Mouse (Mus musculus) lung, embryonic 14.5 days (tissue): ENCODE measurements at regions not wholly inside any gene's neighbourhood (a gene's known extent, or its start where the extent isn't known, plus 50 kb on each side); places are given as distances from the start of the nearest gene placed in this dataset.

ENCODE experiments used
- ATAC-seq: fragments of 200-750 bp; cut with Nextera tagmentation; 2 replicates; pipeline ENCODE4 v1.8.0; 2017; ENCODE audit warnings: mild to moderate bottlenecking, moderate TSS enrichment, moderate library complexity; ENCODE audit not compliant: insufficient read depth
- DNase-seq: peaks from one replicate; pipeline ENCODE4 v3.0.0-alpha.2; 2015
- H3K27ac ChIP-seq: fragments of 300-500 bp; sonication (generic); 2 replicates; pipeline ENCODE4 v1.5.1; 2014; ENCODE audit warnings: low read depth, mild to moderate bottlenecking, moderate library complexity
- H3K27me3 ChIP-seq: fragments of 300-500 bp; sonication (generic); 2 replicates; pipeline ENCODE4 v1.6.1; 2014; ENCODE audit warnings: low read length, control low read depth; ENCODE audit not compliant: insufficient read depth
- H3K36me3 ChIP-seq: fragments of 300-500 bp; sonication (generic); 2 replicates; pipeline ENCODE4 v1.6.1; 2014; ENCODE audit warnings: control low read depth; ENCODE audit not compliant: insufficient read depth
- H3K4me1 ChIP-seq: fragments of 300-500 bp; sonication (generic); 2 replicates; pipeline ENCODE4 v1.6.1; 2014; ENCODE audit warnings: antibody characterized with exemption, control low read depth; ENCODE audit not compliant: insufficient read depth
- H3K4me2 ChIP-seq: fragments of 300-500 bp; sonication (generic); 2 replicates; pipeline ENCODE4 v1.6.1; 2014; ENCODE audit warnings: mild to moderate bottlenecking
- H3K4me3 ChIP-seq: fragments of 300-500 bp; sonication (generic); 2 replicates; pipeline ENCODE4 v1.5.1; 2014; ENCODE audit warnings: low read depth, low read length
- H3K9ac ChIP-seq: fragments of 300-500 bp; sonication (generic); 2 replicates; pipeline ENCODE4 v1.6.1; 2014
- H3K9me3 ChIP-seq: fragments of 300-500 bp; sonication (generic); 2 replicates; pipeline ENCODE4 v1.6.1; 2016; ENCODE audit warnings: low read depth, low read length, control low read depth
- CTCF ChIP-seq: IDR thresholded peaks from 2 replicates; pipeline ENCODE4 v1.5.1; 2016; ENCODE audit warnings: antibody characterized with exemption, low read depth
- WGBS: fragments of 180-500 bp; shearing (Covaris S2); extraction: QIAGEN DNeasy Blood & Tissue Kit; methylation state at CpG from one replicate; pipeline ENCODE4 v1.1.7; 2014; 5-methylcytosine and 5-hydroxymethylcytosine counted together

DNA sequence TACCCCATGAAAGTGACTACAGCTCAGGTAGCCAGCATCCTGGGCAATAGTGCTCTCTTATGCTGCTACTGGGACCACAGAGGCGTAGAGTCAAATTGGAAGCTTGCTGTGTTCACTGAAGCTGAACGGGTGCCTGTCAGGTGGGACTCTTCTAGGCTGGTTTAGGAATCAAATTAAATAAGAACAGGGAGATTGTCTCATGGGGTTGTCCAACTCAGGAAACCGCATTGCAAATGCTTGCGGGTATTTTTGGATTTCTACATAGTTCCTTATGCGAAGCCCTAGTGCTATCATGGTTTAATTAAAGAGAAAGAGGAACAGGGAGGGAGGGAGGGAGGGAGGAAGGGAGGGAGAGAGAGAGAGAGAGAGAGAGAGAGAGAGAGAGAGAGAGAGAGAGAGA lies 120.5 kb upstream of the Six2 start:
- WGBS, result 77% methylated on average over 5 of the region's 5 CpGs
- no peak for ATAC-seq
- no peak for DNase-seq
- Histone ChIP-seq H3K36me3 (no peaks in the 10 kb centered on the region), H3K4me2 (no peak overlapping the region), H3K9me3 (no peaks in the 10 kb centered on the region), H3K9ac (no peak overlapping the region), H3K27ac (no peak overlapping the region), H3K27me3 (peaks cover 14% of the 10 kb centered on the region; the same call in 1 of the 2 replicates), H3K4me3 (no peak overlapping the region), H3K4me1 (no peaks in the 10 kb centered on the region)
- TF ChIP-seq CTCF, result no peak

DNA sequence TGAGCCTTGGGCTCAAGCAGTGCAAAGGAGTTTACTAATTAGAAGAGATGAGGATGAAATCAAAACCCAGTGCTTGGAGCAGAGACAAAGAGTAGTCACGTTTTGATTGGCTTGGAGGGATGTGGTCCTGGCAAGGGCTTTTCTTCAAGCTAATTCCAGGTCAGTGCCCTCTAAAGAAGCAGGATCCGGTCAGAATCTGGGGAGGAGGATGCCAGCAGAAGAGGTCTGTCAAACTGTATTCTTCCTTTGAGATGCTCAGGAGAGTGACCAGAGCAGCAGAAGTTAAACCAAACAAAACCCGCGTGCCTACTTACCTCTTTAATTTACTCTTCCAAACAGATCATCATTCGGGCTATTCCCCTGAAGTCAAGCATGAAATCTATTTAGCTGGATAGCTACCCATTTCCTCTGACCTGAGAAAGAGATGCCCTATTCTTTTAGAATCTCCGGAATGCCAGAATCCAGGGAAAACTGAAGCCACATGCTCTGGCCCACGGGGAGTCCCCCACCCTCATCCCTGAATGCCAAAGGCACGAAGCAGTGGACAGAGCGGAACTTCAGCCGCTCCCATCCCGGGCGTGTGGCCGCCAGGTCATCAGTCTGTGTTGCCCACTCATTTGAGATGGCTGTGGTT lies 117.8 kb upstream of the Six2 start:
- H3K36me3 ChIP-seq, result no peaks in the 10 kb centered on the region
- no peak overlapping the region for H3K4me2 ChIP-seq
- TF ChIP-seq CTCF, result no peak
- H3K27ac ChIP-seq, result no peak overlapping the region
- no peaks in the 10 kb centered on the region for H3K9me3 ChIP-seq
- no peak overlapping the region for H3K4me3 ChIP-seq
- DNase-seq (no peak), ATAC-seq (no peak)
- 53% methylated on average over 13 of the region's 13 CpGs for WGBS
- H3K9ac ChIP-seq, result no peak overlapping the region
- peaks cover 32% of the 10 kb centered on the region for H3K27me3 ChIP-seq
- H3K4me1 ChIP-seq, result no peaks in the 10 kb centered on the region

DNA sequence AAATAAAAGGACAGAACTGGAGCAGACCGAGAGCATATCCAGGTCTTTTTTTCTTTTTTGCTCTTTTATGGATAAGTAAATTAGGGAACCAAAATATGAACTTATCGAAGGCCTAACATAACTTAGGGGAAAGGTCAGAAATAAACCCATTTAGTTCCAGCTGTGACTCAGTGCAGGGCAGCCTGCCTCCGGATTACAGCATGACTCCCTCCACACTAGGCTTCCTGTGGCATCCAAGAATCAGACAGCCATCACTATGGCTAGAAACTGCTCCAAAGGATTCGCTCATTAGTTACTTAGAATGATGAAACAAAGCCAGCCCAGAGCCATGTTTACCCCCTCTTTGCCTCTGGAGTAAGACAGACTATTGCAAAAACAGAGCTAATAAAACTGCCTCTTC lies 116.6 kb upstream of the Six2 start:
- Histone ChIP-seq H3K9ac (no peak overlapping the region), H3K27me3 (peaks cover 44% of the 10 kb centered on the region), H3K27ac (no peak overlapping the region), H3K4me3 (no peak overlapping the region), H3K36me3 (no peaks in the 10 kb centered on the region), H3K9me3 (no peaks in the 10 kb centered on the region), H3K4me1 (no peaks in the 10 kb centered on the region), H3K4me2 (no peak overlapping the region)
- no peak for DNase-seq
- 50% methylated on average over 4 of the region's 4 CpGs for WGBS
- no peak for TF ChIP-seq CTCF
- no peak for ATAC-seq

DNA sequence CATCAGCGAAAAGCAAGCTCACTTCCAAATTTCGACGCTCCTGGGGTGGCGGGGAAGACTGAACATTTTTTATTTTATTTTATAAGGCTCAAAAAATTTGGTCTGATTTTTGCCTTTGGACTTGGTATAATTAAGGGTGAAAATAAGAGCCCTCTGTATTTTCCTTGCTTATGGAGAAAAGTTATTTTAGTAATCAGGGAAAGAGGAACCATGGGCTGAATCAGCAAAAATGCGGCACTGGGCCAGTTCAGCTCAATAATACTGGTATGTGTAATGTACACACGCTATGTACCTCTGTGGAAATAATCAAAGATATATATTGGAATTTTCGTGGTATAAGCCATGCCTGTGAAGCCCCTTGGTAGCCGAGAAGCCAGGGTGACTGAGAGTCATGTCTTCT lies 113.7 kb upstream of the Six2 start:
- H3K4me1 ChIP-seq, result no peaks in the 10 kb centered on the region
- peaks cover 67% of the 10 kb centered on the region for H3K27me3 ChIP-seq
- DNase-seq (no peak), ATAC-seq (no peak)
- 82% methylated on average over 8 of the region's 8 CpGs for WGBS
- H3K4me3 ChIP-seq, result no peak overlapping the region
- TF ChIP-seq CTCF, result no peak
- H3K9ac ChIP-seq, result no peak overlapping the region
- H3K9me3 ChIP-seq, result no peaks in the 10 kb centered on the region
- H3K27ac ChIP-seq, result no peak overlapping the region
- H3K36me3 ChIP-seq, result no peaks in the 10 kb centered on the region
- H3K4me2 ChIP-seq, result no peak overlapping the region

DNA sequence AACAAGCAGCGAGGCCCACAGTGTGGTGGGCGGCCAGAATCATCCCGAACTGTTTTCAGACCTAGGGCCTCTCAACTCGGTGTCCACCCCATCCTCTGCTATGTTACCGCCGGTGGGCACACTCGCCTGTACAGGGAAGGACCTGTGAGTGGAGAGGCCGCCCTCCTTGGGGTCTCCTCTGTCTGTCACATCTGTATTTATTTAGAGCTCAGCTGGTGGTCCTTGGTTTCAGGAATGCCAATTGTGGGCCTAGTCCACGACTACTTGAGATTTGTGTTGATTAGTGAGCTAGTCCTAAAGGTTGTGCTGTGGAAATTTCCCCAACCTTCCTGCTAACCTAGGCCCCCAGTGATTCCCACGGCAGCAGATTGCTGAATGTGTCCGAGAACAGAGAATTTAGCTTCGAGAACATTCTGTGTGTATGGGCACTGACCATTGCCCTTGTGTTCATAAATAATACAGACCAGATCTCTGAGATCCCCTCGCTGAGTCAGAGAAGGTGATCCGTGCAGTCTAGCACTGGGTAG lies 113.1 kb upstream of the Six2 start:
- peaks cover 67% of the 10 kb centered on the region for H3K27me3 ChIP-seq
- TF ChIP-seq CTCF, result no peak
- no peak for DNase-seq
- H3K4me3 ChIP-seq, result no peak overlapping the region
- H3K27ac ChIP-seq, result no peak overlapping the region
- WGBS, result 49% methylated on average over 14 of the region's 14 CpGs
- peak overlapping the region; percentile 89; the same call in 1 of the 2 replicates for H3K4me2 ChIP-seq
- no peak; the same call in 1 of the 2 replicates for ATAC-seq
- H3K9ac ChIP-seq, result no peak overlapping the region
- H3K4me1 ChIP-seq, result no peaks in the 10 kb centered on the region
- H3K9me3 ChIP-seq, result no peaks in the 10 kb centered on the region
- no peaks in the 10 kb centered on the region for H3K36me3 ChIP-seq

DNA sequence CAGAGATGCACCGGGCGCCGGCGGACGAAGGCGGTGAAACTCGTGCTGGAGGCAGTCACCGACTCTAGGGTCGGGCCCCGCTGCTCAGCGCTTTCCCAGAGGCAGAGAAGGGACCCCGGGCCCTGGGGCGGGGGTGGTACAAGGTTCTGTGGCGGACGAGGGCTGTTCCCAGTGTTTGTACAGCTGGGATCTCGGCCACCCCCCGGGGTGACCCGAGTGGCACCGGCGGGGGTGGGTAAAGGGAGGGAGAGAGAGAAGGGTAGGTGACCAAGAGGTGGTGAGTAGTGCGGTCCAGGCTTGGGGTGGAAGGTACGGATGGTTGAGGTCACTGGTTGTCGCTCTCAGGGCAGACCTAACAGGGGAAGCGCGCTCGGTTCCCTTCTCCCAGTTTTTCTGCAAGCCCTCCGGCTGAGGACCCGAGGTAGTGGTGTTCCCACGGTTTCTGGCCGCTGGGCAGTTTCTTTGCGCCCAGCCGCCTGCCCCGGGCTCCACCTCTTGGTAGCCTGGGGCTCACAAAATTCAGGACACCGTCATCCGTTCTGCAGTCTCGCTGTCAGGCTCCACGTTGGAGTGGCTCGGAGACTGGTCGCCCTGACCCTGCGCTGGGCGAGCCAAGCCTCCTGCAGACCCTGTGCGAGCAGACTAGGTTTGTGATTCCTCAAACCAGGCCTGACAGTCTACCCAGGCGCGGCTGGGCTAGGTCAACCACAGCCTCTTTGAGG lies 112.4 kb upstream of the Six2 start:
- Histone ChIP-seq H3K4me3 (peak overlapping the region; percentile 44), H3K9me3 (no peaks in the 10 kb centered on the region), H3K9ac (peak overlapping the region; percentile 42), H3K4me1 (no peaks in the 10 kb centered on the region), H3K36me3 (no peaks in the 10 kb centered on the region), H3K27ac (no peak overlapping the region), H3K4me2 (peak overlapping the region; percentile 89), H3K27me3 (peaks cover 70% of the 10 kb centered on the region)
- WGBS, result 6% methylated on average over 44 of the region's 44 CpGs
- ATAC-seq (peak; percentile 59), DNase-seq (peak; percentile 13)
- TF ChIP-seq CTCF, result no peak

DNA sequence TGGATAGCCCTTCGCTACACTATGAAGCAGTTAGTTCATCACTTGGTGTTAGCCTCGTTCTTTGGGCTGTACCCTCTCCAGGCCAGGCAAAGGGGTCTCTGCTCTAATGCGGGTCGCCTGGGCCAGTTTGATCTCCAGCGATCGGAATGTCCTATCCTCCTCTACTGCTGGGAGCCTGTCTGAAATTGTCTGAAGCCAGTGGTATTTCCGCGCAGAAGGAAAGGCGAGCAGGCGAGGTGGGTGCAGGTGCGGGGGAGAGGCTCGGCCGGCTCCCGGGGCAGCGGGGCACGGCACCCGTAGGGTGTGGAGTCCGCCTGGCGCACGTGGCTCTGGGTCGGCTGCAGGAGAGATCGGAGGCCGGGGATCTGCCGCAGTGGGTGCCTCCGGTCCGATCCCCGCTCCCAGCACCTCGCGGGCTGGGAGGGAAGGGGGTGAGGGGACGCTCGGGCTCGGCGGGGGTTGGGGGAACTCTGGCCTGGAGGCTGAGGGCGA lies 111.8 kb upstream of the Six2 start:
- Histone ChIP-seq H3K4me1 (no peaks in the 10 kb centered on the region), H3K36me3 (no peaks in the 10 kb centered on the region), H3K27me3 (peaks cover 64% of the 10 kb centered on the region), H3K9ac (peak overlapping the region; percentile 42), H3K4me3 (peak overlapping the region; percentile 44), H3K27ac (no peak overlapping the region), H3K4me2 (peak overlapping the region; percentile 89), H3K9me3 (no peaks in the 10 kb centered on the region)
- peak; percentile 24 for DNase-seq
- WGBS, result under 1% methylated on average over 28 of the region's 34 CpGs
- no peak for TF ChIP-seq CTCF
- ATAC-seq, result peak; percentile 53
